Mouse (Mus musculus) mouse trophoblast stem cell (cell line): Measurements from ENCODE around the gene Rpusd1.
"Not testable (repeated sequence)": the region's sequence is repeated elsewhere in the genome, so short reads cannot be mapped to it uniquely, and the experiment has no call there.

ENCODE experiments used
- in situ Hi-C, 2 experiments: fragments of 300-500 bp; cut with MseI, MboI; formaldehyde crosslinking; loops; 2 replicates in 1 of 2; 3 replicates in 1 of 2; pipeline ENCODE4 v1.15.1; 2025

Rpusd1 gene

DNA sequence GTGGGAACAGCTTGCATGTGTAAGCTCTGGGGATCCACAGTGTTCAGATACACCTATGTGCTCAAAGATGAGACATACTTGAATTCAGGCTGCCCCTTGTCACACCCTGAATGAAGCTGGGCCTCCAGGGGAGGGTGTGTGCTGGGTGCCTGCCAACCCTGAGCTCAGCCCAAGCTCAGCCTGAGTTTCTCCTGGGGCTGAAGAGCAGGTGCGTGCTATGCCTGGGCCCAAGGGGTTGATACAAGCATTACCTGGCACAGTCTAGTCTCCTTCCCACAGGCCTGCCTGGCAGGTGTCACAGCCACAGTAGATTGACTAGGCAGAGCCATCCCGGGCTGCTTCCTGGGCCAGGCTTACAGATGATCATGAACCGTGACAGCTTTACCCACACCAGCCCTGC lies 8.3 kb downstream of the Rpusd1 start, which contains the start of gene Mslnl:
Mslnl (plus strand) TSS at position 298 of the 400 bp plus-strand sequence.
- in situ Hi-C loops, result no loop called here

DNA sequence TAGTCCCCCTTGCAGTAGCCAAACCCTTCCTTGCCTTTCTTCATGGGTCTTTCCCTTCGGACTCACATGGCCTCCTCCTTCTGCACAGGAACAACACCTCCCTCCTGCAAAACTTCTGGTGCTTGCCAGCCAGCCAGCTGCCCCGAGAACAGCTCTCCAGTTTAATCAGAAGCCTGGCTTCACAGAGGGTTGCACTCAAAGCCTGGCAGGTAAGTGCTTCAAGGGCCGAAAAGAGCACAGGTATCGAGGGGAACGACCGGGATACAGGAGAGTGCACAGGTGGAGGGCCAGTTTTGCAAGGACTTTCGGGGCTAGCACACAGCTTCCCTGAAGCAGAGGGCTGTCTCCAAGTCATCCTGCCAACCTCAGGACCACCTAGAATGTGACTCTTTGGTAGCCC lies 11.4 kb downstream of the Rpusd1 start:
- in situ Hi-C loops, result no loop called here

DNA sequence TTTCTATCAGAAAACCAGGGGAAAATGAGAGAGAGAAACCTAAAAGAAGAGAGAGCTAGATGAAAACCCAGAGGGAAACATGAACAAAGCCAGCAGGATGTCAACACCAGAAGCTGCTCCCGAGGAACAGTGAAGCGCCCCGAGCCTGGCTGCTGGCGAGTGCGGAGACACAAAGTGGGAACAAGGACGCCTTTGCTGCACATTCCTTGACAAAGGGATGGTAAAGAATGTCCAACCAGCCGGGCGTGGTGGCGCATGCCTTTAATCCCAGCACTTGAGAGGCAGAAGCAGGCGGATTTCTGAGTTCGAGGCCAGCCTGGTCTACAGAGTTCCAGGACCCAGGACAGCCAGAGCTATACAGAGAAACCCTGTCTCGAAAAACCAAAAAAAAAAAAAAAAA lies 14.0 kb downstream of the Rpusd1 start:
- in situ Hi-C loops, result not testable (repeated sequence)

DNA sequence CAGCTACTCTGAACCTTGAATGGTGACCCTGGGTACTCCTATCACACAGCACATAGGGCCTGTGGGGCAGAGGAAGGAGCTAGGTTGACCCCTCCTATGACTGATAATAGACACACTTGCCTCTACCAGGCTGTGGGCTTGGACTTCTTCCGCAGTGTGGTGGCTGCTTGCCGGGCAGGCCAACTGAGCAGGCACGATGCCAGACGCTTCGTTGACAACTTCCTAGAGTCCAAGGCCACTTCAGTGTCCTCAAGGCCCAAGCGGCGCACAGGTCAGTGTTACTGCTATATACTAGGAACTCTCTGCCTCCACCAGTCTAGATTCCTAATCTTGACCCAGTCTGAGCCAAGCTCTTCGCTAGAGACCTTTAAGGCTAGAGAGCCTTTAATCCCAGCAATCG lies 16.4 kb downstream of the Rpusd1 start:
- in situ Hi-C loops, result no loop called here

DNA sequence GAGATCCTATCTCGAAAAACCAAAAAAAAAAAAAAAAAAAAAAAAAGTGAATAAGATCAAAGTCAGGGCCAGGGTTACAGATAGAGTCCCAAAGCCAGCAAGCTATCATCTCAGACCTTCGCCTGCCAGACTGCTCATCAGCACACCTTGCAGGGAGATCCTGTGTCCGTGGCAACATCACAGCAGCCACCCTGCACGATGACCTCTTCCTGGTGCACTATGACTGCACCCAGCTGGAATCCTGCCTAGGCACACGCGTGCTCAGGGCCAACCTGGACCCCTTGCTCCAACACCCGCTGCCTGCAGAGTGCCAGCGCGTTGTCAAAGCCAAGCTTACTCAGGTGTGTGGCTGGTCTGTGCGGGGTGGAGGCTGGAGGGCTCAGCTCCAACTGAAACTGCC lies 16.8 kb downstream of the Rpusd1 start:
- in situ Hi-C loops, result no loop called here

DNA sequence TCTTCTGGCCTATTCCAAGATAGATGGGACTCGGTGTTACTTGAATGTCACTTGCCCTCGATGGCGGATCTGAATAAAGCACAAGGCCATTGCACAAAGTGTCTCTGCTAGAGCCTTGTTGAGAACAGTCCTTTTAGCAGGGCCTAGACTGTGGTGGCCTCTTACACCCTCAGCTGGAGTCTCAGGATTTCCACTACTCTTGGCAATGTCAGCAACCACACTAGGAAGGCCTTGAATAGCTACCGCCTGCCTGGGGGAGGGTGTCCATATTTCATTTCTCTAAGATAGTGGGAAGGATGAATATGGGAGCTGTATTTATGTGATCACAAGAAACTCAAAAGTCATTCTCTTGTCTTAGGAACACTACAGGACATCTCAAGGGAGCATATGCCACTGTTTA lies 20.8 kb downstream of the Rpusd1 start:
- in situ Hi-C loops, result no loop called here

DNA sequence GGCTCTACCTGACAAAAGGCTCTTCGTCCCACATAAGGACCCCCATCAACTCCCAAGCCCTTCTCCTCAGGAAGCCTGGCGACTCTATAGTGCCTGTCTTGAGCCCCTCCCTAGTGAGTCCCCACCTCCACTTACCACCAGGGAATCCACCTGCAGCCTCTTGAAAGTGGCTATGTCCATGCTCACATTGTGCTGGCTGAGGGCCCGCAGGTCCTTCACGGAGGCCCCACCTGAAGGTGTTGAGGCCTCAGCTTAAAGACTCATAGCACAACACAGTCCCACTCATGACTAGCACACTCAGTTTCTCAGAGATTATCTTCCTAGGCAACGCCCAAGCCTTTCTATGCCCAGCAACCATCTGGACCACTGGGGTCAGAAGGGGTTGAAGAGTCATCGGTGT lies 21.8 kb downstream of the Rpusd1 start:
- in situ Hi-C loops, result no loop called here

DNA sequence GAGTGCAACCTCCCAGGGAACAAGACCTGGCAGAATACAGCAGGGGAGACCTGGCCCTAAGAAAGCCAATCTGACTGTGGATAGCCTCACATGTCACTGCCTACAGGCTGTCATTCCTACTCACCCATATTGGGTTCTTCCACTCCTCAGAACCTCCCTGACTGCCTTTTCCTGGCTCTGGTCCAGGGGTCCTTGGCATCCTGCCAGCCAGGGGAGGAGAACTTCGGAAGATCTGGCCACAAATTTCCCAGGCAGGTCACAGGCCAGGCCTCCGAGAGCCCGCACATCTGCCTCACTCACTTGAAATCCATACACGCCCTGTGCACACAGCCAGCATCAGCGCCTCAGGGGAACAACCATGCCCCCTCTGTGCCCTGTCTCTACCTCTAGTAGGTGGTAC lies 24.0 kb downstream of the Rpusd1 start:
- in situ Hi-C loops, result no loop called here

DNA sequence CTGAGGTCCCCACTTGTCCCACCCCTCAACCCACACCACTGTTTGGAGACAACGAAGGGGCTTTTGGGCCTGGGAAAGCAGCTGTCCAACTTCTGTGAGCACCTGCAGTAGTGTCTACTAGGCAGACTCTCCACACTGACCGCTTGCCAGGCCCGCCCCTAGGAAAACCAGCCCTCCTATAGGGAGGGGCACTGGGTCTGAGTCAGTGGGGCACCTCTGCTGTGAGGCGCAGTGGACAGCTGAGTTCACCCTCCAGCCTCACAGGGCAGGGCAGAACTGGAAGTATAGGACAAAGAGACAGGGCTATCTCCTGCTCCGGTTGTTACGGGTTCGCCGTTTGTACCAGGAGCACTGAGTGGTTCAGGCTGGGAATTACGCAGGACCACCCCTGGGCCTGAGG lies 26.8 kb downstream of the Rpusd1 start, which contains the start of gene Msln:
Msln (minus strand) TSS at position 138 of the 400 bp plus-strand sequence.
- in situ Hi-C loops, result no loop called here

DNA sequence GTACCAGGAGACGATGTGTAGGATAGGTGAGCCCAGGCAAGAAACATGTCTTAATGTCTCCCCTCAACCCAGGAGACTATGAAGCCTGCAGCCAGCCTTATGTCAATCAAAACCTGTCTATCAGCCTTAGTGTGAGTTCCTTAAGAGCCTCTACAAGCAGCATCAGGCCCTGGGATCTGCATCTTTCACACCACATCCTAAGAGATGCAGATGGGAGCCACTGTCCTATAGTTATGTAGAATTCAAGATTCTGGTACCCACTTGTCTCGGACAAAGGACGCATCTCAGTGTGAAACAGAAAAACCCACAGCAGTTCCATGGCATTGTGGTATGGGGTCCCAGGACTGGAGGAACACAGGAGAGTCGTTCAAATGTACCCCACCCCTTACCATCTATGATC lies 27.6 kb downstream of the Rpusd1 start:
- in situ Hi-C loops, result no loop called here

DNA sequence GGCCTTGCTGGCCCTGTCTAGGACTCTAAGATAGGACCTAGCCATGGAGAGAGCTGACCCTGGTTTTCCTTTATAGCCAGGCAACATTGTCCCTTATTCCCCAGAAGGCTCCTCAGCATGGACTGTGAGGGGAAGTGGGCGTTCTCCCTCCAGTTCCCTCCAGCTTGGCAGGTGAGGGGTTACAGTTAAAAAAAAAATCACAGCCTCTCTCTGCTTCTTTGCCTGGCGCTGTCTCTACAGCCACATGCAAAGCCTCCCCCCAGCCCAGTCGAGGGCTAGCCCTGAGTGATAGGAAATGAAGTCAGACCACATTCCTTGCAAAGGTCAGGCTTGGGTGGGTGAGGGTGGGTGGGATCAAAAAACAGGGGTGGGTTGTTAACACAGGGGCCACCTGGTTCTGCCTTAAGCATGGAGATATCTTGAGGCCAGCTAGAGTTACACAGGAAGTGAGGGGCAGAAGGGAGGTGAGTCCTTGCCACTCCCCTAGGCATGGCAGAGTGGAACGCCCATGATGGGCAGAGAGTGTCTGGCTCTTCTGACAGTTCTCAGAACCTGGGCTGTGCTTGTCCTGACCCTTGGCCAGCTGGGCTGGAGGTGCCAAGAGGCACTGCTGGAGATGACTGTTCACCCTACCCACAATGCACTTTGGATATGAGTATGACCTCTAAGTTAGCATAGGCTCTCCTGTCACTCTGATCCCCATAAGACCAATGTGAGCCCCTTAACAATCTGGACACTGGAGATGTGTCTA lies 28.3 kb downstream of the Rpusd1 start:
- in situ Hi-C loops, result no loop called here

DNA sequence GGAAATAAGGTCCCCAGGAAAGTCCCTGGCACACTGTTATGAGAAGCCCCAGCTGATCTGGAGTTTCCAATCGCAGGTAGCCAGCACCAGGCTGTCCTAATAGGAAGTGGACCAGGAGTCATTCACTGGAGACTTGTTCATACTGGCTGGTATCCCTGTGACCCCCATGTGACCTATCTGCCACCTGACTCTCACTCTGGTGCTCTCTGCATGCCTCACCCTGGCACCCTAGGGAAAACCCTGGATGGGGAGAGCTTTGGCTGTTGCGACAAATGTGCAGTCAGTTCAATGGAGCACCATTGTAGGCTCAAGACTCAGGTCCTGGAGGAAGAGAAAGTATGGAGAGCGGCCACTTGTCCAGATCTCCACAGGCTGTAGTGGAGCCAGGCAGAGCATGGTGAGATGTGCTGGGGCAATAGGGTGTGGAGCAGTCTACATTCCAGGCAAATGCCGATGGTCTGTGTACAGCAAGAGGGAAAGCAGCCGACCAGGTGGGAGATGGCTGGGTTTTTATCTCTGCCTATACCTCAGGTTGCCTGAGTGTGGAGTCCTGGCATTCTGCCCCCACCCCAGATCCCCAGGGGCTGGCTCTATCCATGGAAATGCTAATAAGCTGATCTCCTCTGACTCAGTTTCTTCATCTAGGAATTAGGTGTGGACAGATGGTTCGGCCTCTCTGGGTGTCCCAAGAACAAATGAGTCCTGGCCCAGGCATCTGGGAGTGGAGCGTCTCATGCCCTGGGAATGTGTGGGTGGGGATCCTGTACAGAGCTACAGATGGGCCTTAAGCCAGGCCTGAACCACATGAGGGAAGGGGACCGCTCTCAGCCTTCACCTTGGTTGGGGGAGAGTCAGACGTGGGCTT lies 29.1 kb downstream of the Rpusd1 start:
- in situ Hi-C loops, result no loop called here

DNA sequence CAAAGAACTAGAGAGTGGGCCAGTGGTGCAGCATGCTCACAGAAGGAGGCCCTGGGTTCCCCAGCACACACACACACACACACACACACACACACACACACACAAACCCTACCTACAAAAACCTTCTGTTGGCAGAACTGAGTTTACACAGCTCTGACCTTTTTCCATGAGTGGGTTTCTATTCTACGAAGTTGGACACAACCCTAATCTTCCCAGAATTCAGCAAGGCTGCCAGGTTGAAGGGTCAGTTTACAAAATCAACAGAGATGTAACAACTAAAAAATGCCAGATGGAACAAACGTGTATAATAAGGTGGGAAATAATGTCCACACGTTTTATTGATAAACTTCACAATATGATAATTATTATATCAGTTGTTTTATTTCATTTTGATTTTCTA lies 30.2 kb downstream of the Rpusd1 start:
- in situ Hi-C loops, result no loop called here

DNA sequence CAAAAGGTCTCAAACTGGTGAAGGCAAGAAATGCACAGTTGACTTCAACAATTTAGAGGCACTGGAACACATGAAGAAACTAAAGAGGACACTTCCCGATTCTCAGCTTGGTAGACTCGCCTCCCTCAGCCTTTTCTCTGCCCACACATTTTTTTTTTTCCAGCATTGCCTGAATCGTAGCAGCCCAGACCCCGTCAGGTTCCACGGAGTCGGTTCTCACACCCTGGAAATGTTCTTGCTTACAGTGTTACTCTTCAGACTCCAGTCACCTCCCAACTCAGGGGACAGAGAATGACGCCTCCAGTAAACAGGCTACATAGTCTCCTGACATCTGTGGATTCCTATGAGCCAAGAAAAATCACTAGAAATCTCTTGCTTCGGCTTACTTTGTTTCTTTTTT lies 32.7 kb downstream of the Rpusd1 start:
- in situ Hi-C loops, result no loop called here

DNA sequence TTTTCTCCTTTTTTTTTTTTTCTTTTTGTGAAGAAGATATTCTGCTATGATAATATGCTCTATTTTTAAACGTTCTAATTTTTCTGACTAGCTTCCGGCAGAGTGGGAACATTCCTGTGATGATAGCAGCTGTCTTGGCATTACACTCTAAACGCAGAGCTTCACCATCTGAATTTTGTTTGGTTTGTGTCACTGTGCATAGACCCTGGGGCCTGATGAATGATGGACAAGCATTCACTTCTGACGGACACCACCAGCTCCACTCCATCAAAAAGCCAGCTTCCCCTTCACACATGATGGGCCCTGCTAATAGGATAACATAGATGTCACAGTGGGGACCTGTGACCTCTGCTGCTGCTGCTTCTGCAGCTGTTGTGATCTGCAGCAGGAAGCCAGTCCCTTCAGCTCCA lies 34.1 kb downstream of the Rpusd1 start:
- in situ Hi-C loops, result no loop called here

DNA sequence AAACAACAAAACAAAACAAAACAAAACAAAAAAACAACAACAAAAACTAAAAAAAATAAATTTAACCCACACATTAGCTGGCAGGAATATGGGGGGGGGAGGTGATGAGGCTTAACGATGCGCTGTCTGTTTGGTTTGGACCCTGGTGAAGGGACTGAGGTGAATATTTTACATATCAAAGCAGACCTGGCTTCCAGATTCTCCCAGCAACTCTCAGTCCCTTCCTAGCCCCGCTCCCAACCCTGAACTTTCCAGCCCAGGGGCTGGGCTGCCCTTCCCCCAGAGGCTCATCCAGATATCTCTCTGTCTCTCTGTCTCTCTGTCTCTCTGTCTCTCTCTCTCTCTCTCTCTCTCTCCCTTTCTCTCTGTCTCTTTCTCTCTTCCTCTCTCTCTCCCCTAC lies 35.1 kb downstream of the Rpusd1 start:
- in situ Hi-C loops, result no loop called here

DNA sequence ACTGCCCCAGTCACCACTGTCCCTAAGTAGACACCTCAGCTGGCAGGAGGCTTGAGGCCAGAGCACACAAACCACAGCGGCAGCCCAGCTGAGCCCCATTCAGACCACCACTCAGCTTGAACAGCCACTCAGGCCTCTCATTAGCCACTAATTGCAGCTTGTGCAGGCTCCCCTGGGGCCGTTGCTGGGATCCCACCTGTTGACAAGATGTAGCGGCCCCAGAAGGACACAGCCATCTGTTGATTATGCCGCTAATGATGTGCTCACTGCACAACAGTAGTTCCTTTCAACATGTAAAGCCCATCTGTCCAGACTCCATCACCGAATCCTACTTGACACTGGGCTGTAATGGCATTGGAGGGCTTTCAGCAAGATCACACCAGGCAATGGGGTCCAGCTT lies 38.4 kb downstream of the Rpusd1 start:
- in situ Hi-C loops, result loop anchor here in 1 of 2 experiments (5.0 kb wide), 1 partner anchor 36 kb away; no protein-coding TSS in a partner anchor

DNA sequence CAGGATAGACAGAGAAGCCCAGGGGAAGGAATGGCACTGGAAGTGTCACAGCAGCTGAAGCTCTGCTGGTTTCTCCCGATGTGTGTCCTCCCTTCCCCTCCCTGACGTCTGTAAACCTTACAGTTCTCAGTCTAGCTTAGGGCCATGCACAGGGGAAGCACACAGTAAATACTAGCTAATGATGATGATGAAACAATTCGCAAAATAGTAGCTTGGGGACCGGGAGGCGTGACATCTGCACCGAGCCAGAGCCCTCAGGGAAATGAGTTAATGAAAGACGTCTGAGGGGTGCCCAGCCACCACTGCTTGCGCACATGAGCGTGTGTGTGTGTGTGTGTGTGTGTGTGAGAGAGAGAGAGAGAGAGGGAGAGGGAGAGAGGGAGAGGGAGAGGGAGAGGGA lies 41.9 kb downstream of the Rpusd1 start:
- in situ Hi-C loops, result loop anchor here in 1 of 2 experiments (5.0 kb wide), 1 partner anchor 33 kb away; no protein-coding TSS in a partner anchor

DNA sequence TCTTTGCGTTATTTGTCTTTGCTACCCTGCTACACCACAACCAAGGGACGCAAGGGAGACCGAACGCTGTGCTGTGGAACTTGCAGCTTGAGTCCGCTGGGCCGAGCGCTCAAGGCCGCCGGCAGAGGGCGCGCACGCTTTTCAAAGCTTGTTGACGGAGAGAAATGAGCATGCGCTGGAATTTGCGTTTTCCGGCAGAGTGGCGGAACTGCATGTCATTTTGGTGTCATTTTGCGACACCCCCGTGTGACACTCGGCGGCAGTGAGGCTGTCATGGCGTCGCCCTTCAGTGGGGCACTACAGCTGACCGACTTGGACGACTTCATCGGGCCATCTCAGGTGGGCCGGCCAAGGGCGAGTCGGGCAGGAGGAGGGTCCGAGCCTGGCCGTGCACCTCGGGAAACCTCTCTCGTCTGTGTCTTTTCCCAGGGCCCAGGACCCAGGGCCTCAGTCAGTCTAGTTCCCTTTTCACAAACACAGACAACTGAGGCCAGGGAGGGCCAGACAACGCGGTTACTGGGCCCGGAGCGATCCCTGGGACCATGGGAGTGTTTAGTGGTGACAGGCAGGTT lies 46.2 kb downstream of the Rpusd1 start, which contains the start of gene Narfl:
Narfl (plus strand) TSS at position 228 of the 572 bp plus-strand sequence.
- in situ Hi-C loops, result no loop called here

DNA sequence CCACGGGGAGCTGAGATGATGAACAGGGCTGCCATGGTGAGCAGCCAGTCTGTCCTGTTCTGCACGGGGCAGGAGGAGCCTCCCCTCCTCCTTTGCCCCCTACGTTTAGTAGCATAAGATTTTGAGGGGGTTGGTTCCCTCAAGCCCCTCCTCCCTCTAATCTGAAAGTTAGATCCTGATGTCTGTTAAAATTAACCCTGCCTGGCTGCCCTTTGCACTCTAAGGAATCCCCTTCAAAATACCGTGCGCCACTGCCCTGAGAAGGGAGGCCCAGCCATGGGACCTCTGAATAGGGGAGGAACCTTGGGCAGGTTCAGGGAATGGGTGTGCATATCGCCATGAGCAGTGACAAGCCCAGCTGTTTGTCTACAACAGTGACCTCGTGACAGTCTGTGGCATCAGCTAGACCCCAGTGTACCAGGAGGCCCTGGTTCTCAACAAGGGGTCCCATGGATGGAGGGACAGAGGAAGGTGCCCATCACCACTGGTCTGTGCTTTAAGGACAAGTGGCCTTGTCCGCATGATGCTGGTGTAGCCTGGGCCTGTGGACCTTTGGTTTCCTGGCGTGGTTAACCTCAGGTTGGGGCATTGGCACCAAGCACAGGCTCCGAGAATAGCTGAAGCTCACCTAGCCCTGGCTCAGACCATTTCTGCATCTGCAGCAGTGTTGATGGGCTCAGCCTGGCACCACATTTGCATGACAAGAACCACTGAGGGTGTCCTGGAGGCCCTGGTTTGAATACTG lies 48.0 kb downstream of the Rpusd1 start:
- in situ Hi-C loops, result no loop called here

DNA sequence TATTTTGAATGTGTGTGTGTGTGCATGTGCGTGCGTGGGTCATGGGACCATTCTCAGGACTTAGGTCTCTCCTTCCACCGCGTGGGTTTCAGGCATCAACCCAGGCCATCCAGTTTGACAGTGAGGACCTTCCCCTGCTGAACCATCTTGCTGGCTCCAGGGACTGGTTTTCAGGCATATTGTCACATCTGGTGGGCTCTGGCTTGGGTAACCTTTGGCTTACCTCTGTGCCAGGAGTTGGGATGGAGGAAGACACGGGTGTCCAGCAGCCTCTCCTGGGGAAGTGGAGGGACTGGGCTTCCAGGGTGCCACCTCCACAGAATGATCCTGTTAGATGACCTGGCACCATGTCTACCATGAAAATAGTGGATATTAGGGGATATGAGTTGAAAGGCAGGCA lies 50.5 kb downstream of the Rpusd1 start:
- in situ Hi-C loops, result no loop called here
